Mouse (Mus musculus): Measurements from ENCODE around the gene Ppig. TPM values are rescaled to one million over a fixed set of nuclear protein-coding genes. Genes with fewer than 3 reads are reported as not detected.
A peak's percentile ranks its signal among the peaks of the same experiment; 100 is the strongest.
"Not testable (repeated sequence)": the region's sequence is repeated elsewhere in the genome, so short reads cannot be mapped to it uniquely, and the experiment has no call there.

Gene Ppig
- 0.62 and 1.4 TPM in 2 replicates for polyA plus RNA-seq (2012; rRNA removed)

GRCm38 (mm10) chr2:69722273-69722649 lies at the start of gene Ppig:
TSS of gene Ppig (plus strand) at chr2:69722545.
- no peak for DNase-seq (ENCODE audit: low read depth in 1 of 2, low spot score in 2 of 2)
- no peaks in the 10 kb centered on the region for H3K36me3 ChIP-seq (ENCODE audit: control insufficient read depth, insufficient read depth, low read length)
- 6% methylated on average over 12 of the region's 12 CpGs for WGBS

GRCm38 (mm10) chr2:69673723-69674122 lies 48.6 kb upstream of the Ppig start:
- Histone ChIP-seq H3K4me3 (ENCODE audit: extremely low read depth, insufficient read depth, insufficient read length) (no peak overlapping the region), H3K27me3 (ENCODE audit: control insufficient read depth, insufficient read depth, low read length) (no peaks in the 10 kb centered on the region), H3K36me3 (ENCODE audit: control insufficient read depth, insufficient read depth, low read length) (no peaks in the 10 kb centered on the region), H3K4me1 (ENCODE audit: control insufficient read depth, insufficient read depth, insufficient read length) (no peaks in the 10 kb centered on the region), H3K27ac (ENCODE audit: insufficient read depth, low read length) (no peak overlapping the region)
- DNase-seq (ENCODE audit: low read depth in 1 of 2, low spot score in 2 of 2), result no peak
- 83% methylated on average over 5 of the region's 5 CpGs for WGBS
- TF ChIP-seq POLR2A (IDR thresholded peaks at IDR 0.05; ENCODE audit: low read depth, low read length) (no peak), CTCF (IDR thresholded peaks at IDR 0.05; ENCODE audit: extremely low read depth, insufficient read depth, insufficient read length, insufficient replicate concordance) (no peak)

More at GRCm38 (mm10) chr2:69722273-69722649, at the start of gene Ppig:
- no peaks in the 10 kb centered on the region for H3K27me3 ChIP-seq (ENCODE audit: control insufficient read depth, insufficient read depth, low read length)
- no peaks in the 10 kb centered on the region for H3K4me1 ChIP-seq (ENCODE audit: control insufficient read depth, insufficient read depth, insufficient read length)
- TF ChIP-seq CTCF (IDR thresholded peaks at IDR 0.05; ENCODE audit: extremely low read depth, insufficient read depth, insufficient read length, insufficient replicate concordance) (no peak), POLR2A (IDR thresholded peaks at IDR 0.05; ENCODE audit: low read depth, low read length) (no peak)
- peak within 1 kb of the TSS; percentile 92 for H3K27ac ChIP-seq (ENCODE audit: insufficient read depth, low read length)
- peak within 1 kb of the TSS; percentile 95 for H3K4me3 ChIP-seq (ENCODE audit: extremely low read depth, insufficient read depth, insufficient read length)

GRCm38 (mm10) chr2:69675266-69675665 lies 47.1 kb upstream of the Ppig start:
- no peaks in the 10 kb centered on the region for H3K4me1 ChIP-seq (ENCODE audit: control insufficient read depth, insufficient read depth, insufficient read length)
- no peak for TF ChIP-seq CTCF (IDR thresholded peaks at IDR 0.05; ENCODE audit: extremely low read depth, insufficient read depth, insufficient read length, insufficient replicate concordance)
- TF ChIP-seq POLR2A (IDR thresholded peaks at IDR 0.05; ENCODE audit: low read depth, low read length), result no peak
- no peak overlapping the region for H3K27ac ChIP-seq (ENCODE audit: insufficient read depth, low read length)
- DNase-seq (ENCODE audit: low read depth in 1 of 2, low spot score in 2 of 2), result no peak
- H3K4me3 ChIP-seq (ENCODE audit: extremely low read depth, insufficient read depth, insufficient read length), result no peak overlapping the region
- no peaks in the 10 kb centered on the region for H3K36me3 ChIP-seq (ENCODE audit: control insufficient read depth, insufficient read depth, low read length)
- no peaks in the 10 kb centered on the region for H3K27me3 ChIP-seq (ENCODE audit: control insufficient read depth, insufficient read depth, low read length)
- 93% methylated on average over 9 of the region's 9 CpGs for WGBS

- Histone ChIP-seq H3K27me3 (ENCODE audit: control insufficient read depth, insufficient read depth, low read length) (no peaks in the 10 kb centered on the region), H3K27ac (ENCODE audit: insufficient read depth, low read length) (no peak overlapping the region), H3K36me3 (ENCODE audit: control insufficient read depth, insufficient read depth, low read length) (no peaks in the 10 kb centered on the region), H3K4me1 (ENCODE audit: control insufficient read depth, insufficient read depth, insufficient read length) (no peaks in the 10 kb centered on the region), H3K4me3 (ENCODE audit: extremely low read depth, insufficient read depth, insufficient read length) (no peak overlapping the region)
- no peak for TF ChIP-seq POLR2A (IDR thresholded peaks at IDR 0.05; ENCODE audit: low read depth, low read length)
- no peak for TF ChIP-seq CTCF (IDR thresholded peaks at IDR 0.05; ENCODE audit: extremely low read depth, insufficient read depth, insufficient read length, insufficient replicate concordance)
- DNase-seq (ENCODE audit: low read depth in 1 of 2, low spot score in 2 of 2), result no peak
- 38% methylated on average over 2 of the region's 2 CpGs for WGBS
These were observed 45.6 kb upstream of the Ppig start for GRCm38 (mm10) chr2:69676713-69677112.

- not testable (repeated sequence) for H3K27me3 ChIP-seq (ENCODE audit: control insufficient read depth, insufficient read depth, low read length); H3K4me3 ChIP-seq (ENCODE audit: extremely low read depth, insufficient read depth, insufficient read length); H3K4me1 ChIP-seq (ENCODE audit: control insufficient read depth, insufficient read depth, insufficient read length); DNase-seq (ENCODE audit: low read depth in 1 of 2, low spot score in 2 of 2); H3K27ac ChIP-seq (ENCODE audit: insufficient read depth, low read length); H3K36me3 ChIP-seq (ENCODE audit: control insufficient read depth, insufficient read depth, low read length)
- WGBS, result 81% methylated on average over 2 of the region's 2 CpGs
These were observed 45.1 kb upstream of the Ppig start for GRCm38 (mm10) chr2:69677215-69677614.

- TF ChIP-seq CTCF (IDR thresholded peaks at IDR 0.05; ENCODE audit: extremely low read depth, insufficient read depth, insufficient read length, insufficient replicate concordance), result no peak
- TF ChIP-seq POLR2A (IDR thresholded peaks at IDR 0.05; ENCODE audit: low read depth, low read length), result no peak
- 71% methylated on average over 6 of the region's 6 CpGs for WGBS
- no peak for DNase-seq (ENCODE audit: low read depth in 1 of 2, low spot score in 2 of 2)
- Histone ChIP-seq H3K27me3 (ENCODE audit: control insufficient read depth, insufficient read depth, low read length) (no peaks in the 10 kb centered on the region), H3K27ac (ENCODE audit: insufficient read depth, low read length) (no peak overlapping the region), H3K4me3 (ENCODE audit: extremely low read depth, insufficient read depth, insufficient read length) (no peak overlapping the region), H3K4me1 (ENCODE audit: control insufficient read depth, insufficient read depth, insufficient read length) (no peaks in the 10 kb centered on the region), H3K36me3 (ENCODE audit: control insufficient read depth, insufficient read depth, low read length) (no peaks in the 10 kb centered on the region)
These were observed 42.4 kb upstream of the Ppig start for GRCm38 (mm10) chr2:69679990-69680389.

- H3K27me3 ChIP-seq (ENCODE audit: control insufficient read depth, insufficient read depth, low read length), result no peaks in the 10 kb centered on the region
- TF ChIP-seq POLR2A (IDR thresholded peaks at IDR 0.05; ENCODE audit: low read depth, low read length) (no peak), CTCF (IDR thresholded peaks at IDR 0.05; ENCODE audit: extremely low read depth, insufficient read depth, insufficient read length, insufficient replicate concordance) (no peak)
These were observed 40.4 kb upstream of the Ppig start for GRCm38 (mm10) chr2:69681931-69682330.

More at GRCm38 (mm10) chr2:69681931-69682330, 40.4 kb upstream of the Ppig start:
- H3K27ac ChIP-seq (ENCODE audit: insufficient read depth, low read length), result no peak overlapping the region
- H3K36me3 ChIP-seq (ENCODE audit: control insufficient read depth, insufficient read depth, low read length), result 0 out of 2 replicates have a peak, but pooled peaks cover 2% of the 10 kb centered on the region
- no peaks in the 10 kb centered on the region for H3K4me1 ChIP-seq (ENCODE audit: control insufficient read depth, insufficient read depth, insufficient read length)
- H3K4me3 ChIP-seq (ENCODE audit: extremely low read depth, insufficient read depth, insufficient read length), result no peak overlapping the region
- no peak for DNase-seq (ENCODE audit: low read depth in 1 of 2, low spot score in 2 of 2)
- 89% methylated on average over 4 of the region's 4 CpGs for WGBS
